Mouse (Mus musculus) lung, adult 2 months (tissue): ENCODE results near the gene Wdr6.

Experiments used
- CTCF ChIP-seq: fragments of 200-500 bp; IDR thresholded peaks from 2 replicates; pipeline ENCODE4 v1.5.1; 2011; ENCODE audit warnings: mild to moderate bottlenecking, low read length, control low read depth; ENCODE audit not compliant: insufficient read depth
- POLR2A ChIP-seq: fragments of 200-500 bp; IDR thresholded peaks from 2 replicates; pipeline ENCODE4 v1.6.1; 2011; ENCODE audit warnings: low read depth, mild to moderate bottlenecking, control low read depth, low read length, borderline replicate concordance; ENCODE audit errors: extremely low read depth

DNA sequence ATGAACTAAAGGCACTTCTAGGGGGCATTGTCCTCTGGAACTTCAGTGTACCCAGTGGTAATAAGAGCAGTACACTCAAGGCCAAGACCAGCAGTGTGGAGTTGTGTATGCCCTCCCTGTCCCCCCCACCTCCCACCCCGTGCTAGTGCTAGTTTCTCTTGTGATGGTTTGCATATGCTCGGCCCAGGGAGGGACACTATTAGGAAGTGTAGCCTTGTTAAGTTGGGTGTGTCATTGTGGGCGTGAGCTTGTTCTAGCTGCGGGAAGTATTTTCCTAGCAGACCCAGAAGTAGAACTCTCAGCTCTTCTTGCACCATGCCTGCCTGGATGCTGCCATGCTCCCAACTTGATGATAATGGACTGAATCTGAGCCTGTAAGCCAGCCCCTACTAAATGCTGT lies 23.4 kb upstream of the Wdr6 start:
- TF ChIP-seq CTCF (no peak), POLR2A (no peak)
